Mouse (Mus musculus) left cerebral cortex, adult 2 months (tissue): ENCODE data around the gene Theg. TPM values are rescaled to one million over a fixed set of nuclear protein-coding genes. Genes with fewer than 3 reads are reported as not detected.
A peak's percentile ranks its signal among the peaks of the same experiment; 100 is the strongest.

Experiments used
- DNase-seq, 2 experiments: peaks; one replicate each; pipeline ENCODE4 v3.0.0; 2021 to 2022; ENCODE audit warnings: low spot score in 2 of 2, mixed read lengths in 1 of 2; ENCODE audit errors: extremely low spot score in 1 of 2
- H3K27ac ChIP-seq: fragments of 200-600 bp; 2 replicates; pipeline ENCODE4 v1.8.1; 2022
- H3K4me3 ChIP-seq: fragments of 200-600 bp; 2 replicates; pipeline ENCODE4 v1.8.1; 2022
- CTCF ChIP-seq: fragments of 200-600 bp; IDR thresholded peaks from 2 replicates; pipeline ENCODE4 v1.8.1; 2022; ENCODE audit warnings: antibody characterized with exemption, mild to moderate bottlenecking, moderate library complexity
- intact Hi-C: fragments of 180-260 bp; cut with DNase I; formaldehyde crosslinking; loops from one replicate; pipeline ENCODE4 v1.15.1; 2025
- total RNA-seq, 2 experiments: library from RNA; stranded (reverse); gene quantifications; 2 replicates each; pipeline ENCODE4 v1.2.3; 2021

Gene Theg
- total RNA-seq, 2 experiments from 2014 or later: 0.87 to 1.4 TPM

DNA sequence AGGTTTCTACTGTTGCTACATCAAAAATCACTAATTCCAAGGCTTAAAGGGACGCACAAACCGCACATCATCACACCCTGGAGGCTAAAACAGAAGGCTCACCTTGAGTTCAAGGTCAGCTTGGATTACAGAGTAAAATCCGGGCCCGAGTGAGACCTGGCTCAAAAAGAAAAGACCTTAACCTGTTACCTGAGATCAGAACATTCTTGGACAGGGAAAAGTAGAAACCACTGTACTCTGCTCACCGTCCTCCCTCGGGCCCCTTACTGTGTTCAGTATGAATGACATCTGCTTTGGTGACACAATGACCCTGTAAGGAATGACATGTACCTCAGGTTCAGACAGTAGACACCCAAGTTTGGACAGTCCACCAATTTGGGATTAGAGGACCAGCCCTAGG is 12.3 kb downstream of the Theg start:
- no peak for TF ChIP-seq CTCF
- DNase-seq: no peak
- intact Hi-C loops: no loop called here
- no peak overlapping the region for H3K4me3 ChIP-seq
- no peak overlapping the region for H3K27ac ChIP-seq

DNA sequence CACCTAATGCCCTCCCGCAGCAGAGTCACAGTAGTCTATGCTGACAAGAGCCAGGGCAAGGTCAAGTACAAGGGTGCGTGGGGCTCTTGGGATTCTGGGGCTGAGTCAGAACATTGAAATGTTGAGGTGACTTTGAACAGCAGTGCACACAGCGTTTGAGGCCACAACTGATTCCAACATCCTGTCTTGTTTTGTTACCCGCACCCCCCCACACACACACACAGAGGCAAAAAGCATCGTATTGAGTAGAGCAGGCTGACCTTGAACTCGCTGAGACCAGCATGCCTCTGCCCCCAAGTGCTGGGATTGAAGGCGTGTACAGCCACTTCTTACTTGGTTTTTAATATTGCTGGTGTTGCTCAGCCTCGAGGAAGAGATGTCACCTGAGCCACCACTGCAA is 12.8 kb downstream of the Theg start:
- Histone ChIP-seq H3K27ac (no peak overlapping the region), H3K4me3 (no peak overlapping the region)
- intact Hi-C loops: no loop called here
- no peak for DNase-seq
- TF ChIP-seq CTCF: no peak

DNA sequence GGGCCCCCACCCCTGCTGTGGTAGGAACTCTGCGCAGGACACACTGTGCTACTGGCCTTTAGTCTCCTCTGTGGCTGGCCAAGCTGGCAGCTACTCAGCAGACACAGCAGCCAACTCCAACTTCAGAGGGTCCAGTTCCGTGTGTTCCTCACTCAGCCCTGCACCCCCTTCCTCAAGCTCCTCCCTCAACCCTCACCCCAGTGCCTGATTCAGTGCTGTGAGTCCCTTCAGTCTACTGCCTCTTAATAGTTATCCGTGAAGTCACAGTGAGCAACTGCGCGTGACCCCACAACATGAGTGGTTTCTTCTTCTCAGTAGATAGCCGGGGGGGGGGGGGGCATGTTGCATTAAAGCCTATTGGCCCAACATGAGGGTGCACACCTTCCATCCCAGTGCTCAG is 13.5 kb downstream of the Theg start:
- Histone ChIP-seq H3K4me3 (no peak overlapping the region), H3K27ac (no peak overlapping the region)
- intact Hi-C loops: no loop called here
- DNase-seq: no peak
- no peak for TF ChIP-seq CTCF

DNA sequence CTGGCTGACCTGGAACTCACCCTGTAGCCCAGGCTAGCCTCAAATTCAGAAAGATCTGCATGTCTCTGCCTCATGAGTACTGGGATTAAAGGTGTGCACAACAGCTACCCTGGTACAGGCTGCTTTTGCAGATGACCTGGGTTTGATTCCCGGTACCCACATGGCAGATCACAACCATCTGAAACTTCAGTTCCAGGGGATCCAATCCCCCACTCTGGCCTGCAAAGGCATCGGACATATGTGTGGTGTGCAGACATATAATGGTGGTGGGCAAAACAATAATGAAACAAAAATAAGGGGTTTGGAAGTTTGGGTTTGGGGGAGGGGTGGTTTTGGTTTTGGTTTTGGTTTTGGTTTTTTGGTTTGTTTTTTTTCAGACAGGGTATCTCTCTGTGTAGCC is 15.8 kb downstream of the Theg start:
- no peak for TF ChIP-seq CTCF
- no peak overlapping the region for H3K27ac ChIP-seq
- no peak overlapping the region for H3K4me3 ChIP-seq
- DNase-seq: no peak
- intact Hi-C loops: no loop called here

DNA sequence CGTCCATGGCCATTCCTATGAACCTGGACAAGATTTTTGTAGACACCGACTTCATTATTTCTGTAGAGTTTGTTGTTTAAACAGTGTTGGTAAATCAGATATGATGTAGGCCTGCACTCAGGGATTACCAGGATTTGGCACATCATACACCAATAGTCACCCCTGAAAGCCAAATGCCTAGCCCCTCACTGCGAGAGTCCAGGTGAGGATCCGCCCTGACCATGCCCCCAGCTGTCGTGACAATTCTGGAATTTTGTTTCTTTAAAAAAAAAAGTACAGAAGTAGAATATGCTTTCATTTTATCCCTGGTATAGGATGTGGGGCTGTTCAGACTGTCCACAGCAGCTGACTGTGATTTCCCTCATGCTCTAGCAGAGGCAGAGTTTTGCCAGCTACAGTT is 17.2 kb downstream of the Theg start:
- no peak for DNase-seq
- intact Hi-C loops: no loop called here
- no peak overlapping the region for H3K4me3 ChIP-seq
- TF ChIP-seq CTCF: no peak
- H3K27ac ChIP-seq: no peak overlapping the region

DNA sequence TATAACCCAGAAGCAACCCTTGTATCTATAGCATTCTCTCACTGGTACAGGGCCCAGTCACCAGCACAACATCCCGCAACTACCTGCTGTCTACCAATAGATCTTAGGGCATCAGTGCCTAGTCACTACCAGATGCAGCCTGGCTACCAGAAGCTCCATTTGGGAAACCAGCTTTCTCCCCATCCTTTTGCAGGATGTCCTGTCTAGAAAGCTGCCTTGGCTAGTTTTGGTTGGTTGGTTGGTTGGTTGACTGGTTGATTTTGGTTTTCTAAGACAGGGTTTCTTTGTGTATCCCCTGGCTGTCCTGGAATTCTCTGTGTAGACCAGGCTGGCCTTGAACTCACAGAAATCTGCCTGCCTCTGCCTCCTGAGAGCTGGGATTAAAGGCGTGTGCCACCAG is 27.4 kb downstream of the Theg start:
- no peak for TF ChIP-seq CTCF
- intact Hi-C loops: no loop called here
- DNase-seq: no peak
- Histone ChIP-seq H3K27ac (no peak overlapping the region), H3K4me3 (no peak overlapping the region)

DNA sequence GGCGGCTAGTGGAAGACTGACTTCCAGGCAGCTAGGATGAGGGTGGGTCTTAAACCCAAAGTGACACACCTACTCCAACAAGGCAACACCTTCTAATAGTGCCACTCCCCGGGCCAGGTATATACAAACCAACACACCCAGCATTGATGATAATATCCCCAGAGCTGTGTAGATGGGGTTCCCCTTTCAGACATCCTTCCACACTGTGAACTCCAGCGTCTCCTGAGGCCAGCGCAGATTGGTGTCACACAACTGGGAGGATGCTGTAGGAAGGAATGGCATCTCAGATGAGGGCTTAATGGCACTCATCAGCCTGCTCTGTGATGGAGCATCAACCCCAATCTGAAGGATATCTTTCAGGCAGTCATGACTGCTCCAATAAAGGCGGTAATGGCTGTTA is 29.6 kb downstream of the Theg start:
- intact Hi-C loops: no loop called here
- TF ChIP-seq CTCF: no peak
- Histone ChIP-seq H3K27ac (no peak overlapping the region), H3K4me3 (no peak overlapping the region)
- DNase-seq: no peak

DNA sequence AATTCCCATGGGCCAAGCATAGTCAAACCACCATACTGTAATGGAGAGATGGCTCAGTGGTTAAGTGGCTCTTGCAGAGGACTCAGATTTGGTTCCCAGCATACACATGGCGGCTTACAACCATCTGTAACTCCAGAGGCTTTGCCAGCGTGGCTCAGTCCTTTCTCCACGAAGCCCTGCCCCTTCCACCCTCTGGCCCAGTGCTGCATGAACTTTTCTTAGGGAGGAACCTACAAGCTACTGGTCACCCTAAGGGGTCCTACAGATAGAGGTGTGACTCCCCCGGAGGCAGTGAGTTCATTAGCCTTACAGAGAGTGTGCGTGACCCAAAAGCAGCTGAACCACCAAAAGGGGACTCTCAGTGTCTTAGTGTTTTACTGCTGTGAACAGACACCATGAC is 30.2 kb downstream of the Theg start:
- no peak for DNase-seq
- Histone ChIP-seq H3K27ac (no peak overlapping the region), H3K4me3 (no peak overlapping the region)
- intact Hi-C loops: no loop called here
- TF ChIP-seq CTCF: no peak

DNA sequence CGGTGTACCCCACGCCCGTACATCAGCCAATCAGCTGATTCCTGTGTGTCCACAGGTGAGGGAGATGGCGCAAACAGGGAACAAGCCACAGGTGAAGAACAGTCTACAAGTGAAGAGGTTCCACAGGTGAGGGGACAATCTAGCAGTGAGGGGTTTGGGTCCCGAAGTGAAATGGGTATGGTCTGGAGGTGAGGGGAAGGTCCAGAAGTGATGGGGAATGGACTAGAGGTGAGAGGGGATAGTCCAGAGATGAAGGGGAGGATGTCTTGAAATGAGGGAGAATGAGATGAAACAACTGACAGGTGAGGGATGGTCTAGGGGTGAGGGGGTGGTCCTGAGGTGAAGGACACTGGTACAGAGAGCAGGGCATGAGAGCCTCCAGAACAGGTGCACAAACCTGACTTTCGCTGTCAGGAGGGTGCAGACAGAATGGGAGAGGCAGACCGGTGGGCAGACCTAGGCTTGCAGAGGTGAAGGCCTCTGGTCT is 31.9 kb downstream of the Theg start:
- no peak for DNase-seq
- H3K27ac ChIP-seq: no peak overlapping the region

DNA sequence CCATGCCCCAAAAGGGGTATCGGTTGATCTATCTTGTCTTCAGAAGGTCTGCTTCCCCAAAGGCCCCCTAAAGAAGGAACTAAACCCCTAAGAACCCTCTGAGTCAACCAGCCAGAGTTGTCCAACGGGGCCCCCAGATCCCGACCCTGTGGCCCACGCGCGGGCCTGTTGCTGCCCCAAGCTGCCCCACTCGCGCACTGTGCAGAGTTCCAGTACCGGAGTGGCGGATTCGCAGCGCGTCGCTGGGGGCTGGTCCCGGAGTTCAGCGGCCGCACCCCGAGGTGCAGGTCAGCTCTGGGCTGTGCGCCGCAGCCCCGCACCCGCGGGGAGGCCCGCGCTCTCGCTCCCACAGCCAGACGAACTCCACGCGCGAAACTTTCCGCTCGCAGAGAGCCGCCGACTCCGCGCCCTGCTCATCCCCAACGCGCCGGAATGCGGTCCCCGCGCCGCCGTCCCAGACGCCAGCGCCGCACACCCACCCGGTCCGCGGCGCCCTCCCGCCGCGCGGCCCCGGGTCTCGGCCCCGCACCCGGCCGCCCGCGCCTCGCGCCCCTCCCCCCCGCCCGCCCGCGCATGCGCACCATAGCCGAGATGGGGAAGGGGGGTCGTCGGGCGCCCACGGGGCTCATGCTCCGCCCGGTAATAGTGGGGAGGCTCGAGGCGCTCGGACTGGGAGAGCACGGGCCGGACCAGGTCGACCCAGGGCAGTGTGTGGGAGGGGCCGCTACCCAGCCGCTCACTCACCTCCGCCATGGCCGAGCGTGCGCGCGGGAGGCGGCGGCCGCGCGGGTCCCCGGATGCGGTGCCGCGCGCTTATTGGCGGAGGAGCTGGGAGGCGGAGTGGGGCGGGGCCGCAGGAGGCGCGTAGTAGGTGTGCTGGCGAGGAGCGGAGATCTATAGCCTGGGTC is 32.5 kb downstream of the Theg start, which contains the start of gene Mier2:
Mier2 (minus strand) TSS at position 870 of the 908 bp plus-strand sequence.
- TF ChIP-seq CTCF: no peak
- intact Hi-C loops: no loop called here
- H3K27ac ChIP-seq: peak within 1 kb of the TSS; percentile 93
- H3K4me3 ChIP-seq: peak within 1 kb of the TSS; percentile 92
- DNase-seq: peak; percentile 87 to 89

More for the DNA sequence above, 31.9 kb downstream of the Theg start:
- H3K4me3 ChIP-seq: peak overlapping the region; percentile 92
- TF ChIP-seq CTCF: no peak
- intact Hi-C loops: no loop called here

DNA sequence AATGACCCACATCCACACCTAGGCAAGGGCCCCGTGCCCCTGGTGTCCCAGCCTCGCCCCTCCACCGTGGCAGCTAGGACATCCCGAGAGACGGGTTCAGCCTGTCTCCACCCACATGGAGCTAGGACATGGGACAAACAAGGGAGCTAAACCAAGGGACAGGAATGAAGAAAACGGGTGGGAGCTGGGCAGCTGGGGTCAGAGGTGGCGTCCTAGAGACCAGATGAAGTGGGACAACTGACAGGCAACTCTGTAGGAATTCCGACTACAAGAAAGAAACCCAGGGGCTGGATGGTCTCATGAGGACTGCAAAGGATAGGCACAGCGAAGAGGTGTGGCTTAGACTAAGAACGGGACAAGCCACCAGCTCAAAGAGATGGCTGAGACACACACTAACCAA is 33.4 kb downstream of the Theg start:
- no peak for TF ChIP-seq CTCF
- Histone ChIP-seq H3K4me3 (peak overlapping the region; percentile 92), H3K27ac (no peak overlapping the region)
- intact Hi-C loops: no loop called here
- no peak for DNase-seq

DNA sequence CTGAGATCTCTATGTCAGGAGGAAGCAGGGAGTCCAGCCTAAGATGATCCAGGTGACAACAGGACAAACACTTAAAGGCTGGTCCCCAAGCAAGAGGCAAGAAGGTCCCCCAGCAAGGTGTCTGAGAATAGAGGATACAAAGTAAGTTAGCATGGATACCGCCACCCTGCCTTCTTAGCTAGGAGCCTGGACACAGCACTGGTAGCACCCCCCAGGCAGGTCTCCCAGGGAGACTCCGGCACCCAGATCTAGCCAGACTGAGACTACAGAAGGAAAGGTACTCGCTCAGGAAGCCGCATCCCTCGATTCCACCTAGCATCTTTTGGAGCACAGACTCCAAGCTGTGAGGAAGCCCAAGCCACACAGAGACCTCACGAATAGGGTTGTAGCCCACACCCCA is 34.0 kb downstream of the Theg start:
- intact Hi-C loops: no loop called here
- no peak for DNase-seq
- H3K27ac ChIP-seq: no peak overlapping the region
- H3K4me3 ChIP-seq: no peak overlapping the region
- no peak for TF ChIP-seq CTCF

DNA sequence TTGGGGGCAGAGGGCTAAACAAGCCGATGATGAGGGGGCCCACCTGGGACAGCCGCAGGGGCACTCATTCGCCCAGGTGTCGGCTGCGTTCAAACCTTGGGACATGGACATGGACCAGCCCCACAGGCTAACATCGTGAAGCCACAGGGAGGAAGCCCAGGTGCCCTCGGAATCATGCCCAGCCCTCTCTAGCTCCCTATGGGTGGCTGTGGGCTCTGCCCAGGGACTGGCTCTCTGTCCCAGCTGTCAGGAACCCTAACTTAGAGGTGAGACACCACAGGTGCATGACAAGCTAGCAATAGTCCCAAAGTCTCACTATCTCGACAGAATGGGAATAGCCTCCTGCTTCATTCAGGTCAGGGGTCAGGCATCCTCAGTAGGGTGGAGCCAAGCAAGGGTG is 34.6 kb downstream of the Theg start:
- DNase-seq: no peak
- TF ChIP-seq CTCF: no peak
- intact Hi-C loops: no loop called here
- Histone ChIP-seq H3K27ac (no peak overlapping the region), H3K4me3 (no peak overlapping the region)
